Mouse (Mus musculus) gastrocnemius, adult 8-10 months (tissue): ENCODE results near the gene Gm48551. TPM values are rescaled to one million over a fixed set of nuclear protein-coding genes. Genes with fewer than 3 reads are reported as not detected.

Experiments used
- DNase-seq, 2 experiments: peaks; one replicate each; pipeline ENCODE4 v3.0.0; 2022; ENCODE audit warnings: low spot score in 2 of 2
- total RNA-seq, 4 experiments: library from RNA; stranded (reverse); gene quantifications; 2 replicates each; pipeline ENCODE4 v1.2.4; 2022

The Gm48551 gene
- total RNA-seq, 4 experiments from 2014 or later = 0.59 to 1.8 (median 1.1) TPM

DNA sequence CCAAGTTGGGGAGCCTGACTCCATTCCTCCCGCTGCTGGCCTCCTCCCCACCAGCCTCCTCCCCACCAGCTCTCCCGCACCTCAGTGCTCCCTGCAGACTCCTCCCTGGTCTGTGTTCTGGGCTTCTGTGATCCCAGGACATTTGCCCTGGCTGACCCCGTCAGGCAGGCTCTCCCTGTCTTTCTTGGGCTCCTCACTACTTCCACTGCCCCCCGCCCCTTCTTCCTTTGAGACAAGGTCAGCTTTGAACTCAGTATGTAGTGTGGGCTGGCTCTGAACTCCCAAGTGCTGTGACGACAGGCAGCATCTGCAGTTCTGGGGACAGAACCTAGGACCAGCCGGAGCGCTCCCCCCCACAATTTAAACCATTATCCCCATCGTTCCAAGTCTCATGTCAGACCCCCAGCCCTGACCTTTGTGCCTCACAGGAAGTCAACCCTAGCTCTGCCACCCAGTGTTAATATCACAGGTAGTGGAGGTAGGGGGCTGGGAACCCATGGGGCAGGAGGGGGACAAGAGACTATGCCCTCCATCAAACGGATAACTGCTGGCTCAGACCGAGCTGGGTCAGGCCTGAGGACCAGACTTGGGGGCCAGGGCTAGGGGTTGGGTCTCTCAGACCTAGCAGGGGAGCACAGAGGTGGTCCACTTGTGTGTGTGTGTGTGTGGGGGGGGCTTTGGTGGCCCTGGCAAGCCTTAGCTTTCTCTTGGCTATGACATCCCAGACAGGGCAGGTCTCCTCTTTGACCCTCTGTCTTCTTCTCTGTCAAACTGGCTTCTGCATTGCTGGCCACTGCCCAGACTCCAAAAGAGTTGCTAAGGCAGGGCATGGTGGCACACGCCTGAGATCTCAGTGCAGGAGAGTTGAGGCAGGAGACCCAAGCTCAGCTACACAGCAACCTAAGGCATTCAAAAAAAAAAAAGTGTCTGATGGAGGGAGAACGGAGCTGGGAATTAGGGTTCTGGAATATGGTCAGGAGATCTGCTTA lies 33.3 kb downstream of the Gm48551 start:
- peak; percentile 6 to 18 for DNase-seq

DNA sequence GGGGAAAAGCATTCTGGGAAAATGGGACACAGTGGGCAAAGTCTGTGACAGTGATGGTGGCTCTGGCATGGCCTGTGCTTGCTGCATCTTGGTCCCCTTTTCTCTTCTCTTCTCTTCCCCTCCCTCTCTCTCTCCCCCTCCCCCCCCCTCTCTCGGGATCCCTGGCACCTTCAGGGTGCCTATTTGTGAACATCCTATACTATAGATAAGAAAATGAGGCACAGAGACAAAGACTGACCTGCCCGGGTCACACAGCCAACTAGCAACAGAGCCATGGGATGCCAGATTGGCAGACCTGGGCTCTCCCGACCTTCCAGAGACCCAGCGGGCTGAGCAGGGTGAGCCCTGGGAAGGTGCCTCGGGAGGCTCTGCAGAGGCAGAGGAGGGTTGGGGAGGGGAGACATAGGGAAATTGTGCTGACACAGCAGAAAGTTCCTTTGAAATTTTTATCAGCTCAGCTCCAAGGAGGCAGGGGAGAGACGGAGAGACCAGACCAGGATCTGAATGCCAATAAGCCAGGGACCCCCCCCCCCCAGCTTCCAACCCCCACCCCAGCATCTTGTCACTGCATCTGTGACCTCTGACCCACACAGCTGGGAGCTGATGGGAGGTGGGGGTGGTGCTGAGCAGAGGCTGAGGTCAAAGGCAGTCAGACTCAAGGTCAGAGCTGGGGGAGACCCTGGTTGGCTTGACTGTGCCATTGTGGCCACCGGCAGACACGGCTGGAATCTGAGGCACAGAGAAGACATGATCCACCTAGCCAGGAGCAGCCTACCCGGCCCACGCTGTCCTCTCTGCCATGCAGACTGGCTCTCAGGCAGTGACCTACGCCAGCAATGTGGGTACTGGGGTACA lies 34.2 kb downstream of the Gm48551 start:
- peak in 1 of 2 experiments; percentile 6 for DNase-seq

DNA sequence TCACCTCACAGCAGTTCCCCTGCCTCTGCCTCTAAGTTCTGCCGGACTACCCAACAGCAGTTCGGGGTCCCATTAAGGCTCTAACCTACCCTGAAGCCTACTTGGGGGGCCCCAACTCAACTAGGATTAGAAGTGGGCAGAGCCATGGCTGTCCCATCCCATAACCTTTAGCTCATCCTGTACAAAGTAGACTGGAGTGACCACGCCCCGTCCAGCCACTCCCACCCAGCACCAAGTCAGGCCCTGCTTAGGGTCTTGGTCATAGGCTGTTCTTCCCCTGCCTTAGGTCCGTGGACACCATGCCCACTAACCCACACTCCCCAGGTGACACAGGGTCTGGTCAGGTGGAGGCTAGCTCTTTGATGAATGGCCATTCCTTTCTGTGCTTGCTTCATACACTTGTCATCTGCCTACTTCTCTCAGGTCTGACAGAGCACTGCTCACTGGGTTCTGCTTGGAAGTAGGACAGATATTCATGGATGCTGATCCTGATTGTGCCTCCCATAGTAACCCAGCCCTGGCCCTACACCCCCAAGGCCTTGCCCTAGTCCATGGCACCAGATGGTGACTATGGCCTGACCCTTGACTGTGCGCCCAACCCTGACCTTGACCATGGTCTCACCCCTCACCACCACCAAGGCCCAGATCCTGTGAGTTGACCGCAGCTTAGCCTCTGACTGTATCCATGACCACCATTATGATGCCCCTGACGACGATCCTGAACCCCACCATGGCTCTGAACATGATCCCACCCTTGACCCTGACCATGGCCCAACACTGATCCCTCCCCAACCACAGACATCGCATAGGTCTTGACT lies 35.1 kb downstream of the Gm48551 start:
- DNase-seq = peak in 1 of 2 experiments; percentile 3

DNA sequence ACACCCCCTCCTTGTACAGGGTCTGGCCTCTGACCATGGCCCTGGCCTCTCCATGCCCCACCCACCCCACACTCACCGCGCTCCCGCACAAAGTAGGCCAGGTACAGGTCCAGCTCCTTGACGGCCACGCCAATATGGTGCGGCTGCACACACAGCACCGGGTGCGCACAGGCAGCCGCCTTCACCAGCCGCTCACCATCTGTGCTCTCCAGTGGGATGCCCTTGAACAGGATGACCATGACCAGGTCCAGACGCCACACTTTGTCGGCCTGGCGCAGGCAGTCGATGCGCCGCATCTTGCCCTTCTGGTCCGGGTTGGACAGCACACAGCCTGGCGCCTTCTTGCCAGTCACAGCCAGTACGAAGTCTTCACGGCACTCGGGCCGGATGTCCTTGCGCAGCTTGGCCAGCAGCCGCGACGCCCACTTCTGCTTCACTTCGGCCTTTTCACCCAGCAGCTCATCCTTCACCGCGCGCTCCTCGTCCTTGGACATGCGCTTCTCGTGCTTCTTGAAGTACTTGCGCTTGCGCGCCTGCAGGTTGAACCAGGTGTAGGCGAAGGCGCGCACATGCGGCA lies 36.0 kb downstream of the Gm48551 start:
- peak in 1 of 2 experiments; percentile 22 for DNase-seq

DNA sequence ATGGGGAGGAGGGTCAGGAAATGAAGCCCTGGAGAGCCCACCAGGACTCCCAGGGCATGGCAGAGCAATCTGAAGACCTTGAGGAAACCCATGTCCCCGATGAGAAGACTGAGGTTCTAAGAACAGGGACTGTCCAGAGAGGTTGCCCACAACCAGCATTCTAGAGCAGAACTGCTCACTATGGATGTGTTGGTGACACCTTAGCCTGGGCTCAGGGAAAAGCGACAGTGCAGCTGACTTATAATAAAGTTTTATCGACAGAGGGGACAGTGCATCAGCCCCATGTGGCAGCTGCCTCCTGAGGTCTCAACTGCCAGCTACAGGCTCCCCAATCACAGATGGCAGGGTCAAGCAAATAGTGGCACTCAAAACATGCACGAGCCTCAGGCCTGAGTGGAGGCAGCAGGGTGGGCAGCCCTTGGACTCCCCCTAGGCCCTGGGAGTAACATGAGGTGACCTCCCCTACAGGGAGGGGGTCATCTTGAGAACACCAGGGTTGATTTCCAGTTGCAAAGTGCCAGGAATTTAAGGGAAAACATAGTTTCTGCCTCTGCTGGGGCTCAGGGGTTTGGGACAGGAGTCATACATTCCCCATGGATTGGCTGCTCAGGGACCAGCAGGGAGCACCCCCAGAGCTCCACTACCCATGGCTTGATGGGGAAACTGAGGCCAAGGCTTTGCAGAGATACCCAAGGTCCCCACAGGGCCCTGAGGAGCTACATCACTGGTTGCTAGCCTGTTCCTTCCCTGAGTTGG lies 37.0 kb downstream of the Gm48551 start:
- DNase-seq = peak in 1 of 2 experiments; percentile 3

DNA sequence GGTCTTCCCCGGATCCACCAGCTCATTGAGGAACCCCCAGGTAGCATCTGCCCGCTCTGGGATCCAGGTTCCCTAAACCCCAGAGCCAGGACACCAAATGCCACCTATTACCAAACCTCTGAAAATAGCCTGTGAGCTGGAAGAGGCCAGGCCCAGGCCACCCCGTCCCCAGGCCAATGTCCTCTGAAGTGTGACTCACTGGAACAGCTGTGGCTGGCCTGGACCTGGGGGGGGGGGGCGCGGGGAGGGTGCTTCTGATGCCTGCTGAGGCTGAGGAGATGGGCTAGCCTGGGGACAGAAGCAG lies 37.5 kb downstream of the Gm48551 start:
- peak; percentile 60 to 80 for DNase-seq

DNA sequence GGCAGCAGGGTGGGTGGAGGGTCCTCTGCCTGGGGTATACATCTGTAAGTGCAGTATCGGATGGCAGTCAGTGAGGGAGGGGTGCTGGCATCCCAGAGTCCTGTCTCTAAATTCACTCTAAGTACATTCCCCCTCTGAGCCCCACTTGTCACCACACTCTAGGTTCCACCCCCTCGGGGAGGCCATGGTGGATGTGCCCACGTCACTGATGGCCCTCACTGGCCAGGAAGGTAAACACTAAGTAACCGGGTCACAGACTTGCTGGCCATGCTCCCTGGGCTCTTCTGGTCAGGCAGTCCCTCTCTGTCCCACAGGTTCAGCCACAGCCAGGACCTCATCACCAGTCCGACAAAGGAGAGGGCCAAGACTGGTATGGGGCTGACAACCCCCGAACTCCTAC lies 37.9 kb downstream of the Gm48551 start:
- peak; percentile 49 to 66 for DNase-seq

DNA sequence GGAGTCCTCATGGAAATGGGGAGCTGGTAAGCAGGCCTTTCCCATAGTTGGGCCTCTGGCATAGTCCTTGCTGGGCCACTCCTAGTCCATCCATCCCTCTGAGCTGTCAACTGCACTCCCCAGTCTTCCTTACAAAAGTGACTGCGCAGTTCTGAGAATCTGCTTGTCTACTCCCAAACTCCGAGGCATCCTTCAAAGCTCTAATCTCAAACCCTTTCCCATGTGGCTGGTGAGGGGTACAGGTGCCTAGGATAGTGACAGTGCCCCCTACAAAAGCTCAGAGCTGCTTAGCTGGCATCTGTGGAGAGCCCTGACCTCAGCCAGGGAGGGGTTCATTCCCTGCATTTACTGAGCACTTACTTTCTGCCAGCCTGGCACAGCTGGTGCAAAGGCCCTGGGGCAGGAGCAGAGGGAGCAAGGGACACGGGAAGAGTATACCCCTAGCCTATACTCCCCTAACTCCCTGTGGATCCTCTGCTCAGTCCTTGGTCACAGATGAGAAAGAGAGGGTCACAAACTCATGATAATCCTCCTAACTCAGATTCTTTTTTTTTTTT lies 38.5 kb downstream of the Gm48551 start:
- no peak for DNase-seq

DNA sequence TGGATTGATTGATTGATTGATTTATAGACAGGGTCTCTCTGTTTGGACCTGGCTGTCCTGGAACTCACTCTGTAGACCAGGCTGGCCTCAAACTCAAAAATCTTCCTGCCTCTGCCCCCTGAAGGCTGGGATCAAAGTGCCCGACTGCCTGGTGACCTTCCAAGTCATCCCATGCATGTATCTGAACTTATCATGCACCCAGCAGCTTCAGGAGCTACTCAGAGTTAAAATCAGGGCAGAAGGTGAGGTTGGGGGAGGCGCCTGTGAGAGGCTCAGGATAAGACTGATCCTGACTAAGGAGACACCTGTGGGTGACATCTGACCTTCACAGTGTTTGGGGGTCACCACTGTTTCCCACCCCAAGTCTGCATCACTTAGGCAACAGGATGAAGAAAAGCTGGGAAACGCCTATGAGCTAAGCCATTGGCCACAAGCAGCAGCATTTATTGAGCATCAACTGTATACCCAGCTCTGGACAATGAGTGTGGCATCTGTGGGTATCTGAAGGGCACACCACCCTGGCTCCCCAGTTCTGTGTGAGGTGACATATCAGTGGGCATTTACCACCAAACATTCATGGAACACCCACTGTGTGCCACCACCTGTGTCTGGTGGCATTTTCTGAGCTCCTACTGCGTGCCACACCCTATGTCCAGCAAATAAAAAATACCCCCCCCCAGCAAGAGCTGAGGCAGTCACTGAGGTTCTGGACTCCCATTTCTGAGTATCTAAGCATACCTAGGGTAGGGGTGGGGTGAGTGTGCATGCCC lies 39.4 kb downstream of the Gm48551 start:
- DNase-seq = peak in 1 of 2 experiments; percentile 6

DNA sequence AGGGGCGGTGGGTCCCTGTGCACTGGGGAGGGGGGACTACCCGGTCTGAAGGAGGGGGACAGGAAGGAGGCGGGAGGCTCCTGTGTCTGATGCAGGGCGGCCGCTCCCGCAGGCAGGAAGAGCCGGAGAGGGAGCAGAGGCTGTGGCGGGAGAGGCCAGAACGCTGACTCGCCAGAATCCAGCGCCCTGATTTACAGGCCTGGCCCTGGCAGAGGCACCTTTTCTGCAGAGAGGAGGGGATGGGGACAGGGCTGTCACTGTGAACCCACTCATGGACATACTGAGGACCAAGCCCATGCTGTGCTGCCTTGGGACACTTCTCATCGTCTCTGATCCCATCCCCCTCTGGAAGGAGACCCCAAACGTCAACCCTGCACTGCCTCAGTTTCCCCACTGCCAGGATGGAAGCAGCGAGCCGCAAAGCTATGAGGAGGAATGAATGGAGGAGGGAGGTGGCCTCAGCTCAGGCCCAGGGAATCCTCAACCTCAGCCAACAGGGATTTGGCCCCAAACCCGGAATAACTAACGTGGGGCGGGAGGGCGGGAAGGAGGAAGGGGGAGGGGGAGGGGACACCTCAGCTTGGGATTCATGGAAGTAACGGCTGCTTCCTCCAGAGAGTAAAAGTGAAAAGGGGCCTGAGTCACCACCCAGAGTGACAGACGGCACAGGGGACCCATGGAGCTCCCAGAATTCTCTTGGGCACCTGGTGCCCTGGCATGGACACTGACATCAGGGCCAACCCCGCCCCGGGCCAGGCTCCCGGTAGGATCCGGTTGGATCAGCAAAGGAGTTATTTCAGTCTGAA lies 40.2 kb downstream of the Gm48551 start:
- peak; percentile 86 to 90 for DNase-seq

DNA sequence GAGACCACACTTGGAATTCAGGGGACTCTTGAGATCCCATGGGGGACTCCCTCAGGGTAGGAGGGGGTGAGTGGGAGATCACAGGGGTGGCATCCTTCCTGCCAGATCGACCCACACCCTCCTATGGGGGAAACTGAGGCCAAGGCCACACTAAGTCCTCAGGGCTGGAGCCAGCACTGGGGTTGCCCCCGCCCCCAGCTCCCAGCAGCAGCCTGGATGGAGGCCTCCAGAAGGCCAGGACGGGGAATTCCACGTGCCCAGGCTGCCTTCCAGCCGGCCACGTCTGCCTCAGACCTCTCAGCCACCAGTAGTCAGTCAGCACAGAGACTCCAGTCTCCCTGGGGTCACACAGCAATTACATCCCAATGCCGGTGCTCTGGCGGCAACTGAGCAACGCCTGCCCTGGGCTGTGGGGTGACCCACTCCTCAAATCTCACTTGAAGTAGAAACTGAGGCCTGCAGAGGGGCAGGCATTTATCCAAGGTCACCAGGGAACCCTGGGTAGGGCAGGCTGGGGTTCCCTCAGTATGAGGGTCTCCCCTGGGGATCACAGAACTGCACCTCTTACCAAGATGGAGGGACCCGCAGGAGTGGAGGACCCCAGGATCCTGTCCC lies 41.1 kb downstream of the Gm48551 start:
- peak; percentile 70 to 81 for DNase-seq

DNA sequence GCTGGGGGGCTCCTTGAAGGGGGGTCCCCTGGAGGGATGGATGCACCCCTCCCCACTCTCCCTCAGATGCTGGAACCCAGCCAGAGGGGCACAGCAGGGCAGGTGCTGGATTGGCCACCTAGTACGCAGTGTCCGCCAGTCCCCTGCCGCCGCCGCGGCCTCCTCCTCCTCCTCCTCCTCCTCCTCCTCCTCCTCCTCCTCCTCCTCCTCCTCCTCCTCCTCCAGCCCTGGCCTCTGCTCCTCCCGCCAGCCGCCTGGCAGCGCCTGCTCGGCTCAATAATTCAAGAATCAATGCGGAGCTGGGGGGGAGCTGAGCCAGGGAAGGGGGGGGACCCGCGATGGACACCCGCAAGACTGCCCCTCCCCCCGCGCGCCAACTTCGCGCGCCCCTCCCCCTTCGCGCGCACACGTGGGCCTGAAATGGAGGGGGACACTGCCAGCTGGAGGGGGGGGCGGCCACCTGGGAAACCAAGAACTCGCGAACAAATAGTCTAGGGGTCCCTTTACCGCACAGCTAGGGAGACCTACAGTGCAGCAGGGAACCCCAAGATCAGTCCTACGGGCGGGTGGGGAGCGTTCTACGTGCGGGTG lies 41.9 kb downstream of the Gm48551 start:
- DNase-seq = peak; percentile 24 to 40

DNA sequence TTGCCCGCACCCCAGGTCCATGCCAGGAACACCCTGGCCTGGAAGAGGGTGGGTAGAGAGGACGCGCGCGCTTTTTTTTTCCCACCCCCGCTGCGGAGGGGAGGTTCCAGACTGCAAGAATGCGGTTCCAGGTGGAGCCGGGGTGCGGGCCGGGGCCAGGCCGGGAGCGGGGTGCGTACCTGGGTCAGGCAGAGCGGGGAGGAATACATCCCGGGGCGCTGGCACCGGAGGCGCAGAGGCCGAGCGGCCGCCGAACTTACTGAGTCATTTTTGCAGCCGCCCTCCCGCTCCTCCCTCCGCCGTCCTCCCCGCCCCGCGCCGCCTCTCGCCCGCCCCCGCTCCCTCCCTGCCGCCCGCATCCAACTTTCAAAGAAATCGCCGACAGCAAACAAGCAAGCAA lies 42.6 kb downstream of the Gm48551 start:
- peak; percentile 50 to 61 for DNase-seq

DNA sequence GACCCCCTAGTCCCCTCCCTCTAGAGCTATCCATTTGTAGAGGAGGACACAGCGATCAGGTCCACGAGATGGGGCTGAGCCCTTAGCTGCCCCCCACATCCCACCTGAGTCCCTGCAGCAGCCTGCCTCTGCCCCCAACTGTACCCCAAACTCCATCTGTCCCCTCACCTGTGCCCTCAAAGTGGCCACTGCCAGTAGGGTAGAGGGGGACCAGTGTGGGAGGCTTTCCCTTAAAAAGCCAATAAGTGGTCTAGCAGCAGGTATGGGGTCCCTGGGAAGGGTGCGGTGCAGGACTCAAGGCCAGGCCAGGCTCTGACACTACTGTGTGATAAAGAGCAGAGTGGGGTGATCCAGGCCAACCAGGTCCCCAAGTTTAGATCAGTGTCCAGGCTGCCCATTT lies 43.1 kb downstream of the Gm48551 start:
- peak in 1 of 2 experiments; percentile 6 for DNase-seq

DNA sequence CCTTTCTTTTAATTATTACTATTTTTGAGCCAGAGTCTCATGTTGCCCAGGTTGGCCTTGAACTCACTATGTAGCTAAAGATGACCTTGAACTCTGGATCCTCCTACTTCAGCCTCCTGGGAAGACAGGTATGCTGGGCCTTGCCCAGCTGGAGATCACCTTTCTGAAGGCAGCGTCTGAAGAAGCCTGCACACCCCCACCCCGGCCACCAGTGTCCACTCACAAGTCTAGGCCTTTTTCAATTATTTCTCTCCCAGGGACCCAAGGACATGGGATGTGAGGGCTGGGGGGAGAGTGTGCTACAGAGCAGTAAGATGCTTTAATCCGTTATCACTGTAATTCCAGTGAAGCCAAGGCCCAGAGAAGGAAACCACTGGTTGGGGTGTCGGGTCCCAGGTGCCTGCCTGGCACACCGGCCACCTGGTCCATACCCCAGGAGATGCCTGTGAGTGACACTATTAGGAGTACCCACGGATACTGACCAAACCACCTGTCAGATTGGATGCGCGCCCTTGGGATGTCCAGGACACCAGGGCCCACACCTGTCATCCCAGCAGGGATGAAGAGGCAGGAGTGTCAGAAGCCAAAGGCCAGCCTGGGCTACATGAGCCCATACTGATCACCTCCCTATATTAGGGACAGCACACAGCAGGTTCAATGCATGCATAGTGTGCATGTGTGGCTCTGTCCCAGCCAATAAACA lies 43.7 kb downstream of the Gm48551 start:
- DNase-seq = peak in 1 of 2 experiments; percentile 9

DNA sequence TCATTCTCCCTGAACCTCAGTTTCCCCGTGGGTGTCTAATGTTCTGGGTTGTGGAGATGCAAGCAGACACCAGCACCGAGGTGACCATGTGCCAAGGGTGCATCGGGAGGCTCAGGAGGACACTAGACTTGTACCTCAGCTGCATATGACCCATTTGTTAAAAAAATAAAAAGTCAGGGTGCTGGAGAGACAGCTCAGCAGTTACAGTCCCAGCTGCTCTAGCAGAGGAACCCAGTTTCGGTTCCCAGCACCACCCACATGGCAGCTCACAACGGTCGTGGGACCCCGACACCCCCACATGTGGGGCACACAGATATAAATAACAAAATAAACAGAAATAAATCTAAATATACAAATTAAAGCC lies 44.2 kb downstream of the Gm48551 start:
- DNase-seq = peak in 1 of 2 experiments; percentile 2

DNA sequence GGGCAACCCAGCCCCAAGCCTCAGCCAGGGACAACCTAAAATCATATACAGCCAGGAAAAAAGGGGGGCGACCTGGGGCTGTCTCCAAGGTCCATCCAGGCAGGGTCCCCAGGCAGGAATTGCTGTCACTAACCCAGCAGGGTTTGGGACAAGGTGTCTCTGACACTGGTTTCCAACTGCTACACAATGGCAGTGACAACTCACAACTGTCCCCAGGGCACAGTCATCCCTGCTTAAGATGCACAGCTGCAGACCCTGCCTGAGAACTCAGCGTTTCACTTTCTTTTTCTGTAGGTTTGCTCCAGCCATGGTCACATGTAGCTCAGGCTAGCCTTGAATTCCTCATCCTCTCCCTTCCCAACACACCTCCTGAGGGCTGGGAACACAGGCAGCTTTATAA lies 44.8 kb downstream of the Gm48551 start:
- DNase-seq = peak; percentile 2 to 8
